In genomic region chr10:7700120-7700519, GRCm38 (mm10) we compare ENCODE assay signal across 24 mouse cellular contexts.
"Had no signal": no experiment of that assay in that cellular context is flagged by ENCODE, and none has a peak within 500 bp of the region (broad histone marks: within the 10 kb centered on the region; RNA-seq: fewer than 3 reads in every experiment).

No protein-coding gene starts in this region.

- ATAC-seq: hindbrain, postnatal 0 days; intestine, embryonic 16.5 days had no signal

- H3K27me3 ChIP-seq: heart, embryonic 12.5 days; hindbrain, embryonic 13.5 days; hindbrain, embryonic 15.5 days; kidney, embryonic 15.5 days; limb, embryonic 12.5 days; liver, embryonic 13.5 days had no signal

- H3K4me3 ChIP-seq: gastrocnemius, adult 2 months; heart, embryonic 10.5 days; heart, embryonic 12.5 days; hindbrain, embryonic 13.5 days; hindbrain, embryonic 15.5 days; kidney, embryonic 15.5 days; layer of hippocampus, adult 2 months; left cerebral cortex, adult 2 months; limb, embryonic 10.5 days; limb, embryonic 12.5 days; liver, embryonic 13.5 days had no signal

- DNase-seq: gastrocnemius, adult 2 months; gastrocnemius, postnatal 10 days; gastrocnemius, postnatal 25 days; heart, adult 18-20 months; heart, postnatal 10 days; heart, postnatal 36 days; kidney, adult 11 months; kidney, adult 2 months; kidney, adult 9 months; kidney, postnatal 14 days; kidney, postnatal 4 days; liver; liver, embryonic 13.5 days had no signal

- H3K9me3 ChIP-seq: heart, embryonic 10.5 days; heart, embryonic 12.5 days; hindbrain, embryonic 13.5 days; hindbrain, embryonic 15.5 days; kidney, embryonic 15.5 days; limb, embryonic 10.5 days; limb, embryonic 12.5 days; liver, embryonic 13.5 days had no signal

- H3K4me1 ChIP-seq: heart, embryonic 10.5 days; heart, embryonic 12.5 days; hindbrain, embryonic 13.5 days; hindbrain, embryonic 15.5 days; kidney, embryonic 15.5 days; limb, embryonic 10.5 days; limb, embryonic 12.5 days; liver, embryonic 13.5 days had no signal
